Mouse (Mus musculus) stomach, embryonic 15.5 days (tissue): ENCODE data around the gene Tsr1. TPM values are rescaled to one million over a fixed set of nuclear protein-coding genes. Genes with fewer than 3 reads are reported as not detected.

ENCODE experiments used
- ATAC-seq: fragments of 200-750 bp; cut with Nextera tagmentation; 2 replicates; pipeline ENCODE4 v1.8.0; 2017; ENCODE audit warnings: low read depth, moderate number of reproducible peaks, moderate TSS enrichment; ENCODE audit not compliant: insufficient read depth, low FRiP score
- H3K27ac ChIP-seq: fragments of 300-500 bp; sonication (generic); 2 replicates; pipeline ENCODE4 v1.5.1; 2015; ENCODE audit warnings: mild to moderate bottlenecking, inconsistent platforms
- H3K27me3 ChIP-seq: fragments of 300-500 bp; sonication (generic); replicated peaks from 2 replicates; pipeline ENCODE4 v1.6.1; 2015; ENCODE audit warnings: inconsistent platforms
- H3K36me3 ChIP-seq: fragments of 300-500 bp; sonication (generic); 2 replicates; pipeline ENCODE4 v1.6.1; 2015; ENCODE audit warnings: inconsistent platforms
- H3K4me1 ChIP-seq: fragments of 300-500 bp; sonication (generic); 2 replicates; pipeline ENCODE4 v1.6.1; 2015; ENCODE audit warnings: inconsistent platforms
- H3K4me2 ChIP-seq: fragments of 300-500 bp; sonication (generic); 2 replicates; pipeline ENCODE4 v1.6.1; 2015; ENCODE audit warnings: mild to moderate bottlenecking, inconsistent platforms
- H3K4me3 ChIP-seq: fragments of 300-500 bp; sonication (generic); replicated peaks from 2 replicates; pipeline ENCODE4 v1.5.1; 2015; ENCODE audit warnings: inconsistent platforms
- H3K9ac ChIP-seq: fragments of 300-500 bp; sonication (generic); 2 replicates; pipeline ENCODE4 v1.6.1; 2015; ENCODE audit warnings: inconsistent platforms
- H3K9me3 ChIP-seq: fragments of 300-500 bp; sonication (generic); 2 replicates; pipeline ENCODE4 v1.6.1; 2016; ENCODE audit warnings: inconsistent platforms
- whole genome bisulfite sequencing: fragments of 180-500 bp; shearing (Covaris S2); methylation state at CpG from one replicate; pipeline ENCODE4 v1.1.7; 2015; 5-methylcytosine and 5-hydroxymethylcytosine counted together
- microRNA-seq: library from miRNA; unstranded; fragments of <30 nt; microRNA quantifications from one replicate; pipeline ENCODE4, GENCODE M21; 2016
- polyA plus RNA-seq: library from polyadenylated mRNA; unstranded; fragments of >200 nt; fragmentation: Nextera tagmentation; extraction: Ambion mirVana; gene quantifications from 2 replicates; pipeline ENCODE4 v1.2.1, GENCODE M21; 2015

Tsr1 gene
- polyA plus RNA-seq, 1 experiment from 2014 or later, result 43.3 TPM

DNA sequence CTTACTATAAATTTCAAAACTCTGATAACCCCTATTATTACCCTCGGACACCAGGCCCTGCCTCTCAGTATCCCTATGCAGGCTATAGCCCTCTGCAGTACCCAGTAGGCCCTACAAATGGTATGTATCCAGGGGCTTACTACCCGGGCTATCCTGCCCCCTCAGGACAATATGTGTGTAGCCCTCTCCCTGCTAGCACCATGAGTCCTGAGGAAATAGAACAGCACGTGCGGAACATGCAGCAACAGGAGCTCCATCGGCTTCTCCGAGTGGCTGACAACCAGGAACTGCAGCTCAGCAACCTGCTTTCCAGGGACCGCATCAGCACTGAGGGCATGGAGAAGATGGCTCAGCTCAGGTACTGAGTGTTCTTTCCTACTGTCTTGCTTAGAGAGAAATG is 32.5 kb downstream of the Tsr1 start:
- no peak for ATAC-seq
- Histone ChIP-seq H3K27me3 (no peaks in the 10 kb centered on the region), H3K9me3 (no peaks in the 10 kb centered on the region), H3K4me1 (peaks cover 10% of the 10 kb centered on the region), H3K9ac (no peak overlapping the region), H3K4me3 (no peak overlapping the region), H3K4me2 (no peak overlapping the region), H3K27ac (no peak overlapping the region), H3K36me3 (peaks cover 27% of the 10 kb centered on the region; the same call in 1 of the 2 replicates)
- WGBS, result 93% methylated on average over 7 of the region's 7 CpGs

DNA sequence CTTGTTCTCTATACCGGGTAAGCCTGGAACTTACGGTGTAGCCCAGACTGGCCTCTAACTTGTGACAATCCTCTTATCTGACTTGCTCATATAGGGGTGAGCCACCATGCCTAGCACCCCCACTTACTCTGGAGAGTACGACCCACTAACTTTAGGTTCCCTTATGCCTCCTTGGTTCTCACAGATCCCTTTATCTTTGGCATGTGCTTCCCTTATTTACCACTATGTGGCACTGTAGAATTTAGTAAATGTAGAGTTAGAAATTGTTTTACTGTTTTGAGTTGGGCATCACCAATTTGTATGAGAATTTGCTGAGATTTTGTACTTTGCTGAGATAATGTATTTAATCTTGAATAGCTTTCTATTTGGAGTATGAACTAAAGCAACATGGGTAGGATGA is 48.5 kb downstream of the Tsr1 start:
- Histone ChIP-seq H3K9ac (no peak overlapping the region), H3K36me3 (peaks cover 7% of the 10 kb centered on the region; the same call in 1 of the 2 replicates), H3K27ac (no peak overlapping the region), H3K4me1 (no peaks in the 10 kb centered on the region), H3K9me3 (no peaks in the 10 kb centered on the region), H3K27me3 (no peaks in the 10 kb centered on the region), H3K4me3 (no peak overlapping the region), H3K4me2 (no peak overlapping the region)
- no peak for ATAC-seq
- 69% methylated on average over 3 of the region's 3 CpGs for WGBS

DNA sequence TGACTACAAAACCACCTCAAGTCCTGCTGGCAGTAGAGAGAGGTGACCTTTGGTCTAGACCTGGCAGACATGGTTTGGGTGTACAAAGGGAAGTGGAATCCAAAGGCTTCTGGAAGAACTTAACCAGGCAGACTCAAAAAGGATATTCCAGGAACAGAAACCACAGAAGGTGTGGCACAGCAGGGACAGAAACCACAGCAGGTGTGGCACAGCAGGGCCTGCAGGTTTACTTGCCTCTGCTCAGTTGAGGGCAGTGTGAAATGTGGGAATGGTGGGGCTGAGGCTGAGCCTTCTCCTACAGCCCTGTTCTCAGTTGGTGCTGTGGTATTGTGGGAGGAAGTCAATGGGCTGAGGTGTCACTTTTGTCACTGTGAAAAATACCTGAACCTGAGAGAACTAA is 57.0 kb downstream of the Tsr1 start:
- 0 out of 2 replicates have a peak, but pooled peaks cover 4% of the 10 kb centered on the region for H3K36me3 ChIP-seq
- H3K4me2 ChIP-seq, result no peak overlapping the region
- peak overlapping the region; percentile 70 for H3K27ac ChIP-seq
- no peaks in the 10 kb centered on the region for H3K9me3 ChIP-seq
- H3K27me3 ChIP-seq, result no peaks in the 10 kb centered on the region
- no peak overlapping the region for H3K9ac ChIP-seq
- H3K4me3 ChIP-seq, result no peak overlapping the region
- no peaks in the 10 kb centered on the region for H3K4me1 ChIP-seq
- ATAC-seq, result peak; percentile 47; the same call in 1 of the 2 replicates

DNA sequence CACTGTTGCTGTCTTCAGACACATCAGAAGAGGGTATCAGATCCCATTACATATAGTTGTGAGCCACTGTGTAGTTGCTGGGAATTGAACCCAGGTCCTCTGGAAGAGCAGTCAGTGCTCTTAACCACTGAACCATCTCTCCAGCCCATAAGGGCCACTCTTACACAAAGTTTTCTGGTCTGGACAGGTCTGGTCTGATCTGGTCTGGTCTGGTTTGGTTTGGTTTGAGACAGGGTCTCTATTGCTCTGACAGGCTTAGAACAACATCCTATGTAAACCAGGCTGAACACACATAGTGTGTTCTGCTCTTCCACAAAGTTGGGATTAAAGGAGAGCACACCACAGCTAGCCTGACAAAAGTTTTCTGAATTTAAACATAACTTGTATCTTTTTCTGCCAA is 58.1 kb downstream of the Tsr1 start:
- no peak overlapping the region for H3K4me2 ChIP-seq
- no peak overlapping the region for H3K4me3 ChIP-seq
- no peak overlapping the region for H3K9ac ChIP-seq
- H3K36me3 ChIP-seq, result 0 out of 2 replicates have a peak, but pooled peaks cover 4% of the 10 kb centered on the region
- no peaks in the 10 kb centered on the region for H3K27me3 ChIP-seq
- H3K9me3 ChIP-seq, result no peaks in the 10 kb centered on the region
- no peak overlapping the region for H3K27ac ChIP-seq
- no peaks in the 10 kb centered on the region for H3K4me1 ChIP-seq
- no peak for ATAC-seq

DNA sequence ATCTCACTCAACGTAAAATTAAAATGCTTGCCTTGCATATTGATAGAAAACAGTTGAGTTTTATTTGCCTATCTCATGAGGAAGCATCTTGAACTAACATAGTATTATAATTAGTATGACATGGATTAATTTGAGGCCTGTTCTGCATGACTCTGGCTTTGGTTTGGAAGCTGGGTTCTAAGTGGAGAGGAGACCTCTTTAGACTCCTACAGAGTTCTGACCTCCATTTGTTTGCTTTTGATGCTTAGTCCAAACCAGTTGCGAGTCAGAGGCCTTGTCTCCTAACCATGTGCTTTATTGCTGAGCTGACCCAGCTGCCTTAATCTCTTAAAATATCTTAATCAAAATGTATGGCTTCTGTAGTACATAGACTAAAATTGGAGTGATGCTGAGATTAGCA is 59.7 kb downstream of the Tsr1 start:
- H3K4me3 ChIP-seq, result no peak overlapping the region
- H3K9ac ChIP-seq, result no peak overlapping the region
- H3K4me2 ChIP-seq, result no peak overlapping the region
- WGBS, result 76% methylated on average over 2 of the region's 2 CpGs
- ATAC-seq, result no peak
- H3K27ac ChIP-seq, result no peak overlapping the region
- no peaks in the 10 kb centered on the region for H3K36me3 ChIP-seq
- H3K27me3 ChIP-seq, result no peaks in the 10 kb centered on the region
- no peaks in the 10 kb centered on the region for H3K9me3 ChIP-seq
- 0 out of 2 replicates have a peak, but pooled peaks cover 2% of the 10 kb centered on the region for H3K4me1 ChIP-seq

Small RNA genes lying within 50 kb of the gene (microRNA-seq; reads per million reads assigned to microRNA genes)
- gene Mir6926, result not detected

Other genes starting within 250 kb of the Tsr1 start
- 34.9 and 39.8 TPM in 2 replicates for gene Cluh, start 248.6 kb upstream of the Tsr1 start, polyA plus RNA-seq
- gene Pafah1b1, start 173.4 kb upstream of the Tsr1 start, polyA plus RNA-seq, result 44.7 and 53.9 TPM in 2 replicates
- gene Mettl16, start 127.2 kb upstream of the Tsr1 start, polyA plus RNA-seq, result 43.9 and 45.3 TPM in 2 replicates
- gene Mnt, start 67.2 kb upstream of the Tsr1 start, polyA plus RNA-seq, result 3.9 and 4.5 TPM in 2 replicates
- 6.2 and 6.9 TPM in 2 replicates for gene Sgsm2, start 1.0 kb upstream of the Tsr1 start, polyA plus RNA-seq
- gene Smg6, start 27.8 kb downstream of the Tsr1 start, polyA plus RNA-seq, result 14.4 and 16.3 TPM in 2 replicates
- 16.8 and 17.3 TPM in 2 replicates for gene Srr, start 27.9 kb downstream of the Tsr1 start, polyA plus RNA-seq